Mouse (Mus musculus) kidney, adult 9 months (tissue): ENCODE measurements around the gene Hist1h3f.
A peak's percentile ranks its signal among the peaks of the same experiment; 100 is the strongest.
"Not testable (repeated sequence)": the region's sequence is repeated elsewhere in the genome, so short reads cannot be mapped to it uniquely, and the experiment has no call there.

Experiments
- DNase-seq: peaks from one replicate; pipeline ENCODE4 v3.0.0; 2022

Hist1h3f gene

DNA sequence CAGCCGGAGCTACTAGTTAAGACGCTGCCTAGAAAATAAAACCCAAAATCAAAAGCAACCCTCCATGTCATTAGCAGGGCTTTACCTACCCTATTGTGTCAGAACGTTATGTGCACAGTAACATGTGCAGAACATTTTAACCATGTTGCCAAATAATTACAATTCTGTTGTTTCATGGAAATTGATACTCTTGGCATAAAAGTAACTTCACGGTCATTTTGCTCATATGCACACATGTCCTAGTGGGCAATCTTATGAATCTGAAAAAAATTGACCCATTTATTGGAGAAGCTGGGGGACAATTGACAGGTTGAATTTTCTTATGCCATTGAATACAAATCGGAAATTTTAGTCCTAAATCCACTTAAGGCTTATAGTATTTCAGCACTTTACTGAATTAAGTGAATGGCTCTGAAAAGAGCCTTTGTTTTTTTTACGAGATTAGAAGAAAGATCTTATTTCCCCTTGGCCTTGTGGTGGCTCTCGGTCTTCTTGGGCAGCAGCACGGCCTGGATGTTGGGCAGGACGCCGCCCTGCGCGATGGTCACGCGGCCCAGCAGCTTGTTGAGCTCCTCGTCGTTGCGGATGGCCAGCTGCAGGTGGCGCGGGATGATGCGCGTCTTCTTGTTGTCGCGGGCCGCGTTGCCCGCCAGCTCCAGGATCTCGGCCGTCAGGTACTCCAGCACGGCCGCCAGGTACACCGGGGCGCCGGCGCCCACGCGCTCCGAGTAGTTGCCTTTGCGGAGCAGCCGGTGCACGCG lies 26.6 kb downstream of the Hist1h3f start:
- DNase-seq: not testable (repeated sequence)

DNA sequence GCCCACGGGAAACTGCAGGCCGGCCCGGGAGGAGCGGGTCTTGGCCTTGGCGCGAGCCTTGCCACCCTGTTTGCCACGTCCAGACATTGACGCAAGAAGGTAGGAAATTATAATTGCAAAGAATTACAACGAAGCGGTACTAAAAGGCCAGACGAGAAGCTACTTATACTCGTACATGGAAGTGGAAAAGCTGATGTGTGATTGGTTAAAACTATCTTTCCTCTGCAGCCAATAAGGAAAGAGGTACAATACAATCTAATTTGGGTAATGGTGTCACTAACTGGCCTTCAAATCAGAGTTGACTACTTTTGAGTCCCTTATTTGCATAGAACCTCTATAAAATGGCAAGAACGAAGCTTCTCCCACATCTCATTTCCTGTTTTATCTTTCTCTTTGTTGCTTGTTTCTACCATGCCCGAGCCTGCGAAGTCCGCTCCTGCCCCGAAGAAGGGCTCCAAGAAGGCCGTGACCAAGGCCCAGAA lies 27.2 kb downstream of the Hist1h3f start, which contains the start of the genes Hist1h2ae and Hist1h2bg:
TSS of gene Hist1h2ae (minus strand) at position 199 of the 482 bp plus-strand sequence.
TSS of gene Hist1h2bg (plus strand) at position 375 of the 482 bp plus-strand sequence.
- peak; percentile 74 for DNase-seq

DNA sequence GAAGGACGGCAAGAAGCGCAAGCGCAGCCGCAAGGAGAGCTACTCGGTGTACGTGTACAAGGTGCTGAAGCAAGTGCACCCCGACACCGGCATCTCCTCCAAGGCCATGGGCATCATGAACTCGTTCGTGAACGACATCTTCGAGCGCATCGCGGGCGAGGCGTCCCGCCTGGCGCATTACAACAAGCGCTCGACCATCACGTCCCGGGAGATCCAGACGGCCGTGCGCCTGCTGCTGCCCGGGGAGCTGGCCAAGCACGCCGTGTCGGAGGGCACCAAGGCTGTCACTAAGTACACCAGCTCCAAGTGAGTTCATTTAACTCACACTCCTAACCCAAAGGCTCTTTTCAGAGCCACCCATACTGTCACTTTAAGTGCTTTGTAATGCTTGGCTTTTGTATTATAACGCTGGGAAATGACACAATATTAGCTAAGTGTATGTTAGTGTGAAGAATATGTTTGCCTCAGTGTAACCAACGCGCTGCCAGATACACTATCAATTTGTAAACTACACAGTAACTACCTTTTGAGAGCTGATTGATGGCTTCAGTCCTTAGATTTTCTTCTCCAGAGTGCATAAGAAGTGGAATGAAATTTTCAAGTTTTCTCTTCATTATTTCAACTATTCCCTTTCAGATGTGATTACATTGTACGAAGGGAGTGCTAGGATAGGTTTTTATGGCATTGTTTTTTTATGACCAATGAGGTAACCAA lies 27.8 kb downstream of the Hist1h3f start:
- DNase-seq: not testable (repeated sequence)

DNA sequence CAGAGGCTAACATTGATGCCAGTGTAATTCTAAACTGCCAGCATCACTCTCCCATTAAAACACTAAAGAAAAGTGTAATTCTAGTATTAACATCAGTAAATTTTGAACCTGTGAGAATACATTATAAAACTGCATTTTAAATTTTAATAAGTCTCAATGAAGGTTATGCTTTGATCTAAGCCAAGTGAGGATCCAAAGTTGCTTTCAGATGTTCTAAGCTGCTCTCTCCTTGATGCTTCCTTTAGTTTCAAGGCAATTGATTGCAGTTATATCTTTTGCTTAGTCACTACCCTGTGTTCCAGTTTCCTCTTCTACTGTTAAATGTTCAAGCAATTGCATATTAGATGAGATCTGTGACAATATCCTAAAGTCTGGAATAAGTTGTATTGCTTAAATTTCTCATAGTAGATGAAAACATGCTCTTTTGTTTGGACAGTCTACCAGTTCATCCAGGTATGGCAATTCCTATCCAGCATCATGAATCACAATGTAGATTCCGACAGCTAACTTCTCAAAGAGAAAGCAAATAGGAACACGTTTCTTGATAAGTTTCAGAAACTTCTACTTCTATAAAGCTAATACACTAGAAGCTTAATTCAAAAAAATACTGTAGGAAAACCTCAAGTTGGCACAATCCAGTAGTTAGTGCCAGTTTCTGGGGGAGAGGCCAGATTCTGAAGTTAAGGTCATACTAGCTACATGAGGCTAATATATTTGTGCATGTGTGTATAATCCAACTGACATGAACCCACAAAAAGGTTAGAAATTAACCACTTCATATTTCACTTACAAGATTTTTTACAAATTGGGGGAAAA lies 28.6 kb downstream of the Hist1h3f start:
- no peak for DNase-seq

DNA sequence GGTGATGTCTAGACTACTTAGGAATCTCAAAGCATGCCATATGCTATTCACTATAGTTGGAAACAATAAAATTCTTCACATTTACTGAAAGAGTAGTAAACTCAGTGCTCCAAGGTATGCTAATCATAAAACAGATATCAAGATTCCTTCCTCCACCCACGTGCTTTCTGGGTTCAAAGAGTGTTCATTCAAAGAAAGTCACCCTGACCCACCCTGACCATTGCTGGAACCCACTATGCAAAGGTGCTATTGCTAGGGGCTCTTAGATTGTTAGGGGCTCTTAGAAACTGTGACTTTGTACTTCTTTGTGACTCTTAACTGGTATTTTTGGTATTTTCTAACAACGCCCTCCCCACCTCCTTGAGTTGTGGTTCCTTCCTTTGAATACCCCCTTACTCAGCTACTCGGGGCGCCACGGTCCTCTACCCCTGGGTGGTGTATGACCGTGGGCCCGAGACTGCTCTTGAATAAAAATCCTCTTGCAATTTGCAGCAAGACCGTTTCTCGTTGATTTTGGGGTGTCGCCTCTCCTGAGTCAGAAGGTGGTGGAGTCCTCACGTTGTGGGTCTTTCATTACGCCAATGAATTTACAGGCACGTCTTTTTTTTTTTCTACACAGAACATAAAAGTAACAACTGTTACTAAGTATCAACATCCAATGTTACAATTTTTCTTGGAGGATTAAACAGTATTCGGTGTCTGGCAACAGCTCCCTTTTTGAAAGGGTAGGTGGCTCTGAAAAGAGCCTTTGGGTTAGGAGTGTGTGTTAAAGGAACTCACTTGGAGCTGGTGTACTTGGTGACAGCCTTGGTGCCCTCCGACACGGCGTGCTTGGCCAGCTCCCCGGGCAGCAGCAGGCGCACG lies 29.4 kb downstream of the Hist1h3f start:
- DNase-seq: not testable (repeated sequence)

DNA sequence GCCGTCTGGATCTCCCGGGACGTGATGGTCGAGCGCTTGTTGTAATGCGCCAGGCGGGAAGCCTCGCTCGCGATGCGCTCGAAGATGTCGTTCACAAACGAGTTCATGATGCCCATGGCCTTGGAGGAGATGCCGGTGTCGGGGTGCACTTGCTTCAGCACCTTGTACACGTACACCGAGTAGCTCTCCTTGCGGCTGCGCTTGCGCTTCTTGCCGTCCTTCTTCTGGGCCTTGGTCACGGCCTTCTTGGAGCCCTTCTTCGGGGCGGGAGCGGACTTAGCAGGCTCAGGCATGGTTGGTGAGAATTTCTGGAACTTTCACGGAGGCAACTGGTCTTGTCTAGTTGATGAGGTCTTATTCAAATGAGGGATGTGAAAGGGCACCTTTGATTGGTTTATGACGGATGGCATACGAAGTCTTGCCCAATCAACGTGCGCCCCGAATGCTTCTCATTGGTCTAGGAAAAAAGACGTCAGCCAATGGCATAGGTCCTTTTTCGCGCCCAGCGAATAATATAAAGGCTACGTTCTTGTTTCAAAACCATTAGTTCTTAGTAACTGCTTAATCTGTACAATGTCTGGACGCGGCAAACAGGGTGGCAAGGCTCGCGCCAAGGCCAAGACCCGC lies 30.2 kb downstream of the Hist1h3f start, which contains the start of the genes Hist1h2bf and Hist1h2ad:
TSS of gene Hist1h2bf (minus strand) at position 299 of the 627 bp plus-strand sequence.
TSS of gene Hist1h2ad (plus strand) at position 484 of the 627 bp plus-strand sequence.
- DNase-seq: peak; percentile 79

DNA sequence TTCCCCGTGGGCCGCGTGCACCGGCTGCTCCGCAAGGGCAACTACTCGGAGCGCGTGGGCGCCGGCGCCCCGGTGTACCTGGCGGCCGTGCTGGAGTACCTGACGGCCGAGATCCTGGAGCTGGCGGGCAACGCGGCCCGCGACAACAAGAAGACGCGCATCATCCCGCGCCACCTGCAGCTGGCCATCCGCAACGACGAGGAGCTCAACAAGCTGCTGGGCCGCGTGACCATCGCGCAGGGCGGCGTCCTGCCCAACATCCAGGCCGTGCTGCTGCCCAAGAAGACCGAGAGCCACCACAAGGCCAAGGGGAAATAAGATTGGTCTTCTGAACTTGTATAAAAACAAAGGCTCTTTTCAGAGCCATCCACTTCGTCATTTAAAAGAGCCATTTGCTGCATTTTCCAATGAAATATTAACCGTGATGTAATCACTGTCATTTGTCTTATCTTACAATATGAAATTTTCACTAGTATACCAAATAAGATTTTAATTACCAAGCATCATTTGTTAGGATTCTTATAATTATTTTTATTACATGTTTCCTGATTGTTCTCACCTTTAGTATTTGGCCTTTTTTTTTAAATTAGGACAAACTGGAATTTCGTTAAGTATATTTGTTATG lies 30.8 kb downstream of the Hist1h3f start:
- DNase-seq: not testable (repeated sequence)

DNA sequence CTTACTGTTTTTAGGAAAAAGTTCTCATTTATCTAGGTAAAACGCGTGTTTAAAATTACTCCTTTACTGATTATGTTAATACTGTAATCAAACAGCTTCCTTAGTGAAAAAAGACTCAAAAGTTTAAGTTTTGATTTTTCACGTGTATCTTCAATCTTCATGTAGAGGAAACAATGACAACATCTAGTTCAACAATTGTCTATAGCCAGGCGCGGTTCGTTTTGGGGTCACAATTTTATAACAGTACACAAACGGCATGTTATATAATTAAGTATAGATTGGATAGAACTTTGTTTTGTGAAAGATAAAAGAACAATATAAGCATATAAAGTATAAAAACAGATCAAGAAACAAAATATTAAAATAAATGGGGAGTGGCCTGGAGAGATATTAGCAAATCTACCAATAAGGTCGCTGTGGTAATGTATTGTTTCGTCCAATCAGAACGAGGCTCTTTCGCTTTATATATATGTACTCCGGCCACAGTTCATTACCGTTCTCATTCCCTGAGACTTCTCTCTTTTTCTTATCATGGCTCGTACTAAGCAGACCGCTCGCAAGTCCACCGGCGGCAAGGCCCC lies 31.5 kb downstream of the Hist1h3f start, which contains the start of gene Hist1h3d:
TSS of gene Hist1h3d (plus strand) at position 493 of the 581 bp plus-strand sequence.
- peak; percentile 32 for DNase-seq

DNA sequence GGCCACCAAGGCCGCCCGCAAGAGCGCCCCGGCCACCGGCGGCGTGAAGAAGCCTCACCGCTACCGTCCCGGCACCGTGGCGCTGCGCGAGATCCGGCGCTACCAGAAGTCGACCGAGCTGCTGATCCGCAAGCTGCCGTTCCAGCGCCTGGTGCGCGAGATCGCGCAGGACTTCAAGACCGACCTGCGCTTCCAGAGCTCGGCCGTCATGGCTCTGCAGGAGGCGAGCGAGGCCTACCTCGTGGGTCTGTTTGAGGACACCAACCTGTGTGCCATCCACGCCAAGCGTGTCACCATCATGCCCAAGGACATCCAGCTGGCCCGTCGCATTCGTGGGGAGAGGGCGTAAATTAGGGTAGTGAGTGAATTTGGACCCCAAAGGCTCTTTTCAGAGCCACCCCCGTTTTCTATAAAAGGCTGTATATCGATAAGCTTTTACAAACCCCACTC lies 32.0 kb downstream of the Hist1h3f start:
- not testable (repeated sequence) for DNase-seq

DNA sequence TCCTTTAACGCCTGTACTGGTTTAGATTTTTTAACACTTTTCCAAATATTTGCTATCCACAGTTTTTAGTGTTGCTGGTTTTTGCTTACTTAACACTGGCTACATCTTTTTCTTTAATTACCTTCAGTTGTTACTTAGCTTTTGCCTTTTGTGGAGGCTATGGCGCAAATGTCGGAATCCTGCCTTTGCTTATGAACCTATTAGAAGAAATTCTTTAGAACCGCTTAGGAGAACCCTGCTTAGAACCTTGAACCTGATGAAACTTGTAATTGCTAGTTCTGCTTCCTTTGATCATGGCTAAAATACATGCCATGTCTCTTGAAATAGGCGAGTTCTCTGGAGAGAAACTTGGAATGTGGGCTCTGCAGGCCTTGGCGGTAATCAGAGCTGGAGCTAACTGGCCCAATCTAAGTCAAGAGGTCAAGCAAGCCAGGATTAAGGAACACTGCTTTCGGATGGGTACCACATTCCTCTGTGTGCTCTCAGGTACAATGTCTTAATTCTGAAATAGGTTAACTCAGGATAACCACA lies 32.6 kb downstream of the Hist1h3f start:
- no peak for DNase-seq

DNA sequence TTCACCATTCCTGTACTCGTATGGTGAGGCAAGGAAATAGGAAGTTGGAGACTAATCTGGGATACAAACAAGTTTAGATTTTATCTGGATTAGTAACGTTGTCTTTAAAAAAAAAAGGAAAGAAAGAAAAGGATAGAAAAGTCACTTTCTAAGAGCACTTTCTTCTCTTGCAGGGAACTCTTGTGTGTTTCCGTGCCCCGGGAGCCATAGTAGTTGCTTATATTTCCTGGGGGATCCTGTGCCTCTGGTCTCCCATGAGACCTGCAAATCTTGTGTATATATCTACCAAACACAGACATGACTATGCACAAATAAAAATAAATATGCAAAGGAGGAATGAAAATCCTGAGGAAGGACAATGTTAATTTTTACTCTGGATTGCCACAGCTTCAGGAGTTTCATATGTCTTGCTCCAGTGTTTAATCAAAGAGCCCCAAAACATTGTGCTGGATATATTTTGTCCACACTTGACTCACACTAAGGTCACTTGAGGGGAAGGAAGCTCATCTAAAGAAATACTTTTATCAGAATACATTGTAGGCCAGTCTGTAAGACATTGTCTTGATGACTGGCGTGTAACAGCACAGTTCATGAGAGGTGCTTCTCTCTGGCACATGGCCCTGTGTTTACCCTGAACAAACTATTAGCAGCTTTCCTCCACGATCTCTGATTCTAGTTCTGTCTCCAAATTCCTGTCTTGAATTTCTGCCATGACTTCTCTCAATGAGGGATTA lies 33.2 kb downstream of the Hist1h3f start:
- DNase-seq: no peak

DNA sequence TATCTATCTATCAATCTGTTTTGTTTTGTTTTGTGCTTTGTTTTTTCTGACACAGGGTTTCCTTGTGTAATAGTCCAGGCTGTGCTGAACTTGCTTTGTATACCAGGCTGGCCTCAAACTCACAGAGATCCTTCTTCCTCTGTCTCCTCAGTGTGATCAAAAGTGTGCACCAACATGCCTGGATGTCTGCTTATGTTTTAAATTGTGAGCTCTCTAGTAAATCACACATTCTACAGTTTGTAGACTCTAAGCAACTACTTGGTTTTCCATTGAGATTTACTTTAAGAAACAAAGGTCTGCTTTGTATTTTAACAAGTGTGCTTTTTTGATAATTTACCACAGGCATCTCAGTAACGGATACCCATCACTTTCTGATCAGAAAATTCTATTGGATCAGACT lies 34.0 kb downstream of the Hist1h3f start:
- no peak for DNase-seq

DNA sequence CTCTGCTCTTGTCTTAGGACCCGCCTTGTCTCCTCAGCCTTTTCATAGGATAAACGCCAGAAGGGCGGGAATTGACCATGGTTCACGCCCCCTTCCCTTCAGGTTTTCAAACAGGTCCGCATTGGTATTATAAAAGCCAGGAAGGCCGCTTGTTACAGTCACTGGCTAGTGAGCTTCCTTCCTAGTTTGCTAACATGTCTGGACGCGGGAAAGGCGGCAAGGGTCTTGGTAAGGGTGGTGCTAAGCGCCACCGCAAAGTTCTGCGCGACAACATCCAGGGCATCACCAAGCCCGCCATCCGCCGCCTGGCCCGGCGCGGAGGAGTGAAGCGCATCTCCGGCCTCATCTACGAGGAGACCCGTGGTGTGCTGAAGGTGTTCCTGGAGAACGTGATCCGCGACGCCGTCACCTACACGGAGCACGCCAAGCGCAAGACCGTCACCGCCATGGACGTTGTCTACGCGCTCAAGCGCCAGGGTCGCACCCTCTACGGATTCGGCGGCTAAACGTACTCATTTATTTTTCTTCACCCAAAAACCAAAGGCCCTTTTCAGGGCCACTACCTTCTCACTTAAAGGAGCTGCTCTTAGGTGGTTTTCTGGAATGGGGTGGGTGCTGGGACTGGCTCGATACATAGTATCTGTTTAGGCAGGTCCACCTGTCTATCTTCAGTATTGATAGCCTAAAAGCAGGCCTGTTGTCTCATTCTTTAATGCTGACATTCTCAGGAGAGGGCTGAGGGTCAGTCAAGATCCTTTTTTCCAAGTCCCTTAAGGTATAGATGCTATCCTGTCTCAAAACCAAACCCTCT lies 37.8 kb downstream of the Hist1h3f start, which contains the start of gene Hist1h4d:
TSS of gene Hist1h4d (plus strand) at position 191 of the 811 bp plus-strand sequence.
- DNase-seq: peak; percentile 98

DNA sequence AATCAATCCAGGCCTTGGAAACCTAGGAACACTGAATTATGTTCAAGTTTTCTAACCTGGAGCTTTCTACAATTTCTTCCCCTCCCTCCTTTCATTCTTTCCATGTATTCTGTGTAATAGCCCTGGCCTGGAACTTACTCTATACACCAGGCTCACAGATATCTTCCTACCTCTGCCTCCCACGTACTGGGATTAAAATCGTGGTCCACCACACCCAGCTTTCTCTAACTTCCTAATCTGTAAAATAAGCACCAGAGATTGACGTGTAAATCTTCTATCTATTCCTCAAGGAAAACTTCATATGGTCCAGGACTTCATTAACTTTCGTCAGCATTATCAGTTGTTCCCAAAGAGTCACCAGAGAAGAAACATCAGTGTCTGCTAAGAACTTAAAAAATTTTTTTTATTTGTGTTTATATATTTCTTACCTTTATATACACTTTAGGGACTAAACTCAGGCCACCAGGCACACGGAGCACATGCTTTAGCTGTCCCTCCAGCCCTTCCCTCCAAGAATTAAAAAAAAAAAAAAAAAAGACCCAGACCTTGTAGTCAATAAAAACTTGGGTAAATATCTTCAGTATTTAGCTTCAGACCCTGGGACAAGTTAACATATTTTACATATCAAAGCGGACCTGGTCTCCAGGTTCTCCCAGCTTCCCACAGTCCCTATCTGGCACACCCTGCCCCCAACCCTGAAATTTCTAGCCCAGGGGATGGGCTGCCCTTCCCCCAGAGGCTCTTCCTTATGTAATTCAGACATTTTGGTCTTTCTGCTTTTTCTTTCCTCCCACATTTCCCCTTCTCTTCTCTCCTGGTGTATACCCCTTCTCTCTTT lies 38.6 kb downstream of the Hist1h3f start:
- no peak for DNase-seq

DNA sequence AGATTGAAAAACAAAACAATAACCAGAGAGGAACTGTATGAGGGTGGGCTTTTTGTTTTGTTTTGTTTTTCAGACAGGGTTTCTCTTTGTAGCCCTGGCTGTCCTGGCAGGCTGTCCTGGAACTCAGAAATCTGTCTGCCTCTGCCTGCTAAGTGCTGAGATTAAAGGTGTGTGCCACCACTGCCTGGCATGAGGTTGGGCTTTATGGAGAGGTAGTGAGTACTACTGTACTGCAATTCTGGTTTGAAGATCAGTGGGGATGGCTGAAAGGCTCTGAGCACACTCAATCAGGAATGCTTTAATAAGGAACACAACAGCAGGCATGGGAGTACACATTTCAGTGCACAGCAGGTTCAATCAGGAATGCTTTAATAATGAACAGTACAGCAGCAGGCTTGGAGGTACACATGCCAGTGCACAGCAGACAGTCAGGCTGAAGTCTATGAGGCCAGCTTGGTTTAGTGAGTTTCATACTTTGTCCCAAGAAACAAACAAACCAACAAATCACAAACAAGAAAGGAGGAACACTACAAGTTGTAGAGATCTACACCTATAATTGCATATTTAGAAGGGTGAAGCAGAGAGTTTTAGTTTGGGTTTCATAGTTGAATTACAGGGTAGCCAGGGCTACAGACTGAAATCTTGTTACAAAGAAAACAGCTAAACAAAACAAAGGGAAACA lies 39.7 kb downstream of the Hist1h3f start:
- DNase-seq: no peak

DNA sequence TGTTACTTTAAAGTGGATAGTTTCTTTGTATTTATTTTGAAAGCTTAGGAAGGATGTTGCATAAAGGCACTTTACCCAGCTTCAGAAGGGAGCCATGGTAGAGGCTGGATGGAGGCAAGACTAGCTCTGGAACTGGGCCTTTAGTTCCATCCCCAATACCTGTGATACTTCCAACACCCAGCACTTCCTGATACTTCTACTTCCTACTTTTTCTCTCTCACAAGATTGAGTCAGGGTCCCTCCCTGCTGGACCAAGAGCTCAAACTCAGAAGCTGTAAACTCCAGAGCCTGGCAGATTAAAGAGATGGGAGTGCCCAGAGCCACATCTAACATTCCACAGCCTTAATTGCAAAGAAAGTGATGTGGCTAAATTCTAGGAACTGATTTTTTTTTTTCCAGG lies 40.5 kb downstream of the Hist1h3f start:
- DNase-seq: no peak

DNA sequence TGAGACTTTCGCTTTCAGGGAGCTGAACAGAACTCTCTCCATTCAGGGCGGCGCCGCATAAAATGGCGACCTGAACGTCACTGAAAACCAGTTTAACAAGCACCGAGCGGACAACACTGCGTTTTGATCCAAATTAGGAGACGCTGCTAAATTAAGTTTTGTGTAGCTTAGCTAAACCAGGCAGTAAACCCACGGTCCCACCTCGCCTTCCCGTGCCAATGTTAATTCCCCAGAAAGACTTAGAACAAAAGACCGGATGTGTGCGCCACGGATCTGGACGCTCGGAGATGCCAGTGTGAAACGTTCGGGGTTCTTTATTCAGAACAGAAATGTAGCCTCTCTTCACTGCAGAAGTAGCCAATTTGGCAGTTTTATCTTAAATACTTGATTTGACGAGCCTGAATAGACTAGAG lies 41.2 kb downstream of the Hist1h3f start:
- peak; percentile 70 for DNase-seq
